Mouse (Mus musculus): ENCODE measurements around the gene Nanos2.

Gene Nanos2

GRCm38 (mm10) chr7:18987100-18987499 is at the start of gene Nanos2:
Gene Nanos2 (plus strand): TSS chr7:18987400.
- DNase-seq: no peak

GRCm38 (mm10) chr7:18942376-18942775 is 44.8 kb upstream of the Nanos2 start:
- no peak for DNase-seq

DNA sequence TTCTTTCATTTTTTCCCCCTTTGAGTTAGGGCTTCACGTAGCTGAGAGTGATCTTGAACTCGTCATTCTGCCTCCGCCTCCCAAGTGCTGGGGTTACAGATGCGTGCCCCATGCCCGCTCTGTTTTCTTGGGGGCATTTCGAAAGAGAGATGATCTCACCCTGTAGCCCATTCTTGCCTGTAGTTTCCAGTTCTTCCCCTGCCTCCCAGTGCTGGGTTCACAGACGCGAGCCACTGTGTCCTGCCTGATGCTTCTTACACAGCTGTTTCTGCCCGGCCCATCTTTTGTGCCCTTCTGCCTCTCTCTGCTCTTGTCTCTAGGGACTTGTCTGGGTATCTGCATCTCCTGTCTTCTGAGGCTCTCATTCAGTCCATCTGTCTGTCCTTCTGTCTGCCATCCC is 44.4 kb upstream of the Nanos2 start:
- DNase-seq: no peak

GRCm38 (mm10) chr7:18948151-18948550 is 39.0 kb upstream of the Nanos2 start:
- DNase-seq: no peak

DNA sequence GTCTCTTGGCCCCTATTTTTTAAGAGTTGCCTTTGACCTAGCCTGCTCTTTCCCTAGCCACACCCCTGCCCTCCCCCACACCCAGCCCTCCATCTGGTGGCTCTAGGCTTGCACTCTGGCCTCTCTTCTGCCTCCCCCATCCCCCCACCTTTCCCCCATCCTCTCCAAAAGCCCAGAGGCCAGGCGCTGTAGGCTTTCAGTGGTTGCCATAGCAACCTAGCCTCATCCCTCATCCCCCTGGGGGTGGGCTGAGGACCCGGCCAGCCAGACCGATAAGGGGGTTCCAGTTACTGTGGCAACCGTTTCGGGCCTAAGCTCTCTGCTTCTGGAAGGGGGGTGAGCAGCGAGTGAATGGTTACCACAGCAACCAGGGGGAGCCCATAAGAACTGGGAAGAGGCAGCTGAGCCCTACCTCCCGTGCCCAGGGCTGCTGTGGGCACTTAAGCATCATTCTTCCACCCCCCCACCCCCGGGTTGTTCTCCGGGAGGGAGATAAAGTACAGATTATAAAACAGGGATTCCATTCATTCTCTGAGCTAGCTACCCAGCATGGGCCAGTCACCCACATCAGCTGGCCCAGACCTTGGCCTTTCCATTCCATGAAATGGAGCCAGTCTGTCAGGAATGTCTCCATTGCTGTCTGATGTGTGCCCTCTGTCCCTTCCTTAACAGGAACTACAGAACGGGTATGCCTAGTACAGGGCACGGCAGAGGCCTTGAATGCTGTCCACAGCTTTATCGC is 37.2 kb upstream of the Nanos2 start:
- DNase-seq: no peak

- no peak for DNase-seq
These were observed 36.5 kb upstream of the Nanos2 start for GRCm38 (mm10) chr7:18950523-18951315.

- DNase-seq: peak; percentile 27
These were observed 35.8 kb upstream of the Nanos2 start for GRCm38 (mm10) chr7:18951397-18951796.

GRCm38 (mm10) chr7:18957569-18958383 is 29.4 kb upstream of the Nanos2 start:
- DNase-seq: peak; percentile 11

DNA sequence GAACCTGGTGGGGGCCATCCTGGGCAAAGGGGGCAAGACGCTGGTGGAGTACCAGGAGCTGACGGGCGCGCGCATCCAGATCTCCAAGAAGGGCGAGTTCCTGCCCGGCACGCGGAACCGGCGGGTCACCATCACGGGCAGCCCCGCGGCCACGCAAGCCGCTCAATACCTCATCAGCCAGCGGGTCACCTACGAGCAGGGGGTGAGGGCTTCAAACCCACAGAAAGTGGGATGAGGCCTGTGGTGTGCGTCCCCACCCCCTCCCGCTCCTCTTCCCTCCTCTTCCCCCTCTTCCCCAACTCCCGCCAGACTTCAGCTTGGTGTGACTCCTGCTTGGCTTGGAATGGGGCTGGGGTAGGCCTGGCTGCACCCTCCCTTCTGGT is 28.8 kb upstream of the Nanos2 start:
- DNase-seq: no peak

- no peak for DNase-seq
These were observed 27.8 kb upstream of the Nanos2 start for GRCm38 (mm10) chr7:18959446-18959845.

GRCm38 (mm10) chr7:18962171-18962792 is 24.9 kb upstream of the Nanos2 start:
- no peak for DNase-seq

- no peak for DNase-seq
These were observed 24.4 kb upstream of the Nanos2 start for GRCm38 (mm10) chr7:18962795-18963194.

- no peak for DNase-seq
These were observed 23.8 kb upstream of the Nanos2 start for GRCm38 (mm10) chr7:18963294-18963843.

DNA sequence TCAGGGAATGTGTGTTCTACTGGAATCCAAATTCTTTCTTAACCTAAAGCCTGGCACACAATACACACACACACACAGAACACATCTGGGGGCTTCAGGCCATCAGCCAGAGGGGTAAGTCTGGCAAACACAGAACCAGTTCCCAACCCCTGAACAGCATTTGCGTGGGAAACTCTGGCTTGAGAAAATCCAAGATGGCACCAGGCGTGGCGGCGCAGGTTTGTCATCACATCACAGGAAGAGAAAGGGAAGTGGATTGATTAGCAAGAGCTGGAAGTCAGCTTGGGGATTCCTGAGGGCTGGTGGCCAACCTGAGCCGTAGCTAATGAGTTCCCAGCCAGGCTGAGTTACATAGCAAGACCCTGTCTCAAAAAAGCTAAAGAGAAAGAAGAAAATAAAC is 21.9 kb upstream of the Nanos2 start:
- DNase-seq: no peak

- no peak for DNase-seq
These were observed 19.6 kb upstream of the Nanos2 start for GRCm38 (mm10) chr7:18967603-18968002.

DNA sequence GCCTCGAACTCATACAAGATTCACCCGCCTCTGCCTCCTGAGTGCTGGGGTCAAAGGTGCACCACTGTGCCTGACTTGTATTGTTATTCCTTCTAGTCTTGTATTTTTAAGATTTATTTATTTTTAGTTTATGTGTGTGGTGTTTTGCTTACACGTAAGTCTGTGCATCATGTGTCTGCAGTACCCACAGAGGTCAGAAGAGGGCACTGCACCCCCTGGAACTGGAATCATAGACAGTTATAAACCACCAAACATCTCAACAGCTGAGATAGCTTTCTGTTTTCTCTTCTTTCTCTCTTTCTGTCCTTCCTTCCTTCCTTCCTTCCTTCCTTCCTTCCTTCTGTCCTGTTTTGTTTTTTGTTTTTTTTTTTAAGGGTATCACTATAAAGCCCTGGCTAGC is 16.2 kb upstream of the Nanos2 start:
- no peak for DNase-seq

DNA sequence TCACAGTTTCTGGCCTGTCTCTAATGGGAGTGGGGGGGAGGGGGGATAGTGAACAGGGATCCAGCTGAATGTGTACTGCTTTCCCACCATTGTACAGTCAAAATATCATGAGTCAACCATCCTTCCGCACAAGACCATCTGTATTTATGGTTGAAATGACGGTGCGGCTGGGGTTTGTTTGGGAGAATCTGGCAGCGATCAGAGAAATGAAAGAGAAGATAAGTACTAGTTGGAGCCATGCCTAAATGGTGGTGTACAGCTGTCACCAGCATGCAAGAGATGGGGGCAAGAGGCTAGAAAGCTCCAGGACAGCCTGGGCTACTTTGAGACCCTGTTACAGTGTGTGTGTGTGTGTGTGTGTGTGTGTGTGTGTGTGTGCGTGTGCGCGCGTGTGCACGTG is 8.8 kb upstream of the Nanos2 start:
- no peak for DNase-seq

- DNase-seq: no peak
These were observed 697 bp upstream of the Nanos2 start for GRCm38 (mm10) chr7:18986503-18986902.

DNA sequence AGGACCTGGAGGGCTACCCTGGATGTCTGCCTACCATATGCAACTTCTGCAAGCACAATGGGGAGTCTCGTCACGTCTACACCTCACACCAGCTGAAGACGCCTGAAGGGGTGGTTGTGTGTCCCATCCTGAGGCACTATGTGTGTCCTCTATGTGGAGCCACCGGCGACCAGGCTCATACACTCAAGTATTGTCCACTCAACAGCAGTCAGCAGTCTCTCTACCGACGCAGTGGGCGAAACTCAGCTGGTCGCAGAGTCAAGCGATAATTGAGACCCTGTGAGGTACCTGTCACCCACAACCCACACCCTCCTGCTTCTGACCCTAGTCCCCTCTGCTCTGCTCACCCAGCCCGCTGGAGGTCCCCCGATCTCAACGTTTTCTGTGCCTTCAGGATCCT is 547 bp downstream of the Nanos2 start:
- DNase-seq: no peak

DNA sequence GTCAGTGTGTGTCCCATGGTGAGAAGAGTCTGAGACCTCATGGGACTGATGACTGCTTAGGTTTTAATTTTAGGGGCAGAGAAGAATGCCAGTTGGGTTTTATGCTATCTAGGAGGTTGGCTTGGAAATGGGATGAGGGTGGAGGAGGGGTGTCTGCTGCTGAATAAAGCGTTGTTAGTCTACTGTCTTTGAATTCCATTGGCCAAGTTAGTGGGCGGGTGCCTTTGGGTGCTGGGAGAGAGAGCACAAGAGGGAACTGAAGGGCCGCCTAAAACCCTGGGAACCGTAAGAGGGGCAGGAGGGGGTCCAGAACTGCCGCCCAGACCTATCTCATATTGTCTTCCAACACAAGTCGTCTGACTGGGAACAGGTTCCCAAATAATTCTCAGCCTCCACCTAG is 1.6 kb downstream of the Nanos2 start:
- no peak for DNase-seq

GRCm38 (mm10) chr7:18989995-18990394 is 2.8 kb downstream of the Nanos2 start:
- no peak for DNase-seq

DNA sequence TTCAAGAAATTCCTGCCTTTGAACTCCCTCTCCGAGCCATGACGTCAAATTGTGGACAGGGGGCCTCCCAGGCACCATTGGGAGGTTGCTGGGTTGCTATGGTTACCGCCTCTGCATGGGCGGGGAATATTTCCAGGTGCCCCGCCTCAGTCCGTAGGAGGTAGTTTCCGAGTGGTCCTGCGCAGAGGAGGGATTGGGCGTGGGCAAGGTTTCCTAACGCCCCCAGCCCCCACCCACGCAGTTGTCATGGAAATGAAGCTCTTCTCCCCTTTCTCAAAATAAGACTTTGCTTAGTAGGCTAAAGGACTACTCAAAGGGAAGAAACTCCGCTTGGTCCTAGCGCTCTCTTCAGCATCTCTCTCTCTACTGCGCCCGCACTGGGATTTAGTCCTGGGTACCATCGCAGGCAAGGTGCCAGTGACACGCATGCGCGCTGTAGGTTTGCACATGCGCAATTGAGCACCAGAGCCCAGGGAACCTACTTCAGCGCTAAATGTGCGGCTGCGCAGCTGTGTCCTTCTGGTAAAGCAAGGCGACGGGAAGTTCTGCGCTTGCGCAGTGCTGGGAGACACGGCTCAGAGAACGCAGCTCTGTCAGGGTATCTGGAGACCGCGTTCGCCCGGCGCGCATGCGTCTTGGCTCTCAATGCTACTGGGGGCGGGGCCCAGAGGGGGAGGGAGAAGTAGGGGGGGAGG is 3.5 kb downstream of the Nanos2 start, which contains the start of gene Mypop:
Gene Mypop, plus strand, starts transcription at position 645 of the 695 bp plus-strand sequence.
- DNase-seq: peak; percentile 98
